Mouse (Mus musculus): ENCODE data around the gene Nme8. TPM values are rescaled to one million over a fixed set of nuclear protein-coding genes. Genes with fewer than 3 reads are reported as not detected.

The Nme8 gene
- polyA plus RNA-seq (2014; fragmentation: Nextera tagmentation; extraction: Ambion mirVana), result not detected in 2 replicates

DNA sequence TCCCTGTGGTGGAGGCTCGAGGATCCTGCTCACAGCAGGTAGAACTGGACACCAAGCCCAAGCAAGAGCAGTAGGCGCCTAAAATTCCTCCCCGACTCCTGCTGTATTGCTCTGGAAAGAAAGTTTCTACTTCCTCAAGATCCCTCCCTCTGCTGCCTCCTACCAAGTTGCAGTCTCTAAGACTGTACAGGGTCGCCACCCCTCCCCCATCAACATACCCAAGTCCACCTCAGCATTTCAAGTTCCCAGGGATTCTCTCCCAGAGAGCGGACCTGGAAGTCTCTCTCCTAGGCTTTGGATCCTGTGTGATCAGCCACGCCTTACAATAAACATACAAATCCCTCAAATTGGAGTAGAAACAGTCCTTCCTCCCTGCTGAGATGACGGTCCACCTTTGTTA, at the start of gene Nme8:
TSS of gene Nme8 (minus strand) at position 5 of the 400 bp plus-strand sequence.
- Histone ChIP-seq H3K27ac (ENCODE audit: low read depth, low read length) (no peak within 1 kb of the TSS), H3K4me2 (no peak within 1 kb of the TSS), H3K27me3 (ENCODE audit: control insufficient read depth, insufficient read depth, low read length) (no peaks in the 10 kb centered on the region), H3K9me3 (ENCODE audit: control insufficient read depth, low read length) (no peaks in the 10 kb centered on the region), H3K4me1 (ENCODE audit: control insufficient read depth, insufficient read depth, low read length) (no peaks in the 10 kb centered on the region), H3K36me3 (ENCODE audit: control insufficient read depth, insufficient read depth, low read length) (no peaks in the 10 kb centered on the region), H3K4me3 (ENCODE audit: low read depth, low read length) (no peak within 1 kb of the TSS), H3K9ac (ENCODE audit: low read length) (no peak within 1 kb of the TSS)
- DNase-seq (ENCODE audit: low spot score, missing footprints), result no peak
- WGBS, result 15% methylated on average over 7 of the region's 7 CpGs
- ATAC-seq (ENCODE audit: low FRiP score), result no peak; the same call in 1 of the 2 replicates

DNA sequence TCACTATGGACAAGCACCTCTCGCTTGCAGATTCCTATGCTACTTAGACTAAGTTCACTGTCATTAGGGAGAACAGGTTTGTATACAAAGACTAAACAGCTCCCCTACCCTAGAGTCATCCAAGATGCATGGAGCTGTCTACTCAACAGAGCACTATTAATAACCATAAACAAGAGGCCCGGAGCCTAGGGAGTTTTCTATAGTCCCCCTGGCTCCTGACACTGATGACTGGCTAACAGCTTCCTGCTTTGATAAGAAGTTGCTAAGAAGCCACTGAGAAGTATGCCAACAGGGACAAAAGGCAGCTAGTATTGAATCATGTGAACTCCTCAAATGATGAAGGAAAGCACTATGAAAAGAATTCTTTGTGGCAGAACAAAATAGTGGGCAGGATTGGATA, 48.1 kb upstream of the Nme8 start:
- 84% methylated on average over 2 of the region's 2 CpGs for WGBS
- no peaks in the 10 kb centered on the region for H3K27me3 ChIP-seq (ENCODE audit: control insufficient read depth, insufficient read depth, low read length)
- H3K9ac ChIP-seq (ENCODE audit: low read length), result no peak overlapping the region
- no peak overlapping the region for H3K4me3 ChIP-seq (ENCODE audit: low read depth, low read length)
- DNase-seq (ENCODE audit: low spot score, missing footprints), result no peak
- no peaks in the 10 kb centered on the region for H3K4me1 ChIP-seq (ENCODE audit: control insufficient read depth, insufficient read depth, low read length)
- no peak overlapping the region for H3K4me2 ChIP-seq
- H3K9me3 ChIP-seq (ENCODE audit: control insufficient read depth, low read length), result no peaks in the 10 kb centered on the region
- no peak overlapping the region for H3K27ac ChIP-seq (ENCODE audit: low read depth, low read length)
- no peaks in the 10 kb centered on the region for H3K36me3 ChIP-seq (ENCODE audit: control insufficient read depth, insufficient read depth, low read length)
- no peak for ATAC-seq (ENCODE audit: low FRiP score)

DNA sequence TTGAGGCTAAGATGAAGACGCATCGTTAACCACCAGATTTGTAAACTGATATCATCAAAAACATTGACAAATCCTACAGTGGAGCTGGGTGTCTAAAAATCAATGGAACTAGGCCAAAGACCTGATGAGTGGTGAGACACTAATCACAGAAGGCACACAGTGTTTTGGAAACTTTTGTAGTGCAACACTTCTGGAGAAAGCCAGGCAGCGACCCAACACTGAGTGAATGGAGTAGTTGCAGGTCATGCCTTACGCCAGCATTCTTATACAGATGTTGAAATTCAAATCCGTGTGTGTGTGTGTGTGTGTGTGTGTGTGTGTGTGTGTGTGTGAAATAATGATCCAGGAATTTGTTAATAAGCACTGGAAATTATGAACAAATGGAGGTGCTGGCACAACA, 46.9 kb upstream of the Nme8 start:
- Histone ChIP-seq H3K4me3 (ENCODE audit: low read depth, low read length) (no peak overlapping the region), H3K9ac (ENCODE audit: low read length) (no peak overlapping the region), H3K27me3 (ENCODE audit: control insufficient read depth, insufficient read depth, low read length) (no peaks in the 10 kb centered on the region), H3K4me1 (ENCODE audit: control insufficient read depth, insufficient read depth, low read length) (no peaks in the 10 kb centered on the region), H3K36me3 (ENCODE audit: control insufficient read depth, insufficient read depth, low read length) (no peaks in the 10 kb centered on the region), H3K27ac (ENCODE audit: low read depth, low read length) (no peak overlapping the region), H3K9me3 (ENCODE audit: control insufficient read depth, low read length) (no peaks in the 10 kb centered on the region), H3K4me2 (no peak overlapping the region)
- 91% methylated on average over 5 of the region's 5 CpGs for WGBS
- DNase-seq (ENCODE audit: low spot score, missing footprints), result no peak
- ATAC-seq (ENCODE audit: low FRiP score), result no peak

DNA sequence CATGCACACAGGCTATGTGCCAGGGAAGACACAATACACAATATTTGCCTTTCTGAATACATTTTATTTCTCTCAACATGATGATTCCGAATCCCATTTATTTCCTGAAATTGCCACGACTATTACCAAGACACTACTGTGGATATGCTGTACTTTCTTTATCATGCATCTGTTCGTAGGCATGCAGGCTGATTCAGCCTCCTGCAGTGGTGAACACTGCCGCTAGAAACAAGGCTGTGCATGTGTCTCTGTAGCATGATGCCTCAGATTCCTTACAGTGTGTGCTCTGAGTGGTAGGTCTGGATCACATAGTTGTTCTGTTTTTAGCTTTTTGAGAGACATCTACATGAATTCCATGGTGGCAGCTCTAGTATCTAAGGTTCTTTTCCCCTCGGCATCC, 37.0 kb upstream of the Nme8 start:
- DNase-seq (ENCODE audit: low spot score, missing footprints) (no peak), ATAC-seq (ENCODE audit: low FRiP score) (no peak)
- Histone ChIP-seq H3K9ac (ENCODE audit: low read length) (no peak overlapping the region), H3K36me3 (ENCODE audit: control insufficient read depth, insufficient read depth, low read length) (no peaks in the 10 kb centered on the region), H3K4me3 (ENCODE audit: low read depth, low read length) (no peak overlapping the region), H3K9me3 (ENCODE audit: control insufficient read depth, low read length) (no peaks in the 10 kb centered on the region), H3K4me2 (no peak overlapping the region), H3K27me3 (ENCODE audit: control insufficient read depth, insufficient read depth, low read length) (no peaks in the 10 kb centered on the region), H3K27ac (ENCODE audit: low read depth, low read length) (no peak overlapping the region), H3K4me1 (ENCODE audit: control insufficient read depth, insufficient read depth, low read length) (no peaks in the 10 kb centered on the region)
- WGBS, result 86% methylated on average over 5 of the region's 5 CpGs

DNA sequence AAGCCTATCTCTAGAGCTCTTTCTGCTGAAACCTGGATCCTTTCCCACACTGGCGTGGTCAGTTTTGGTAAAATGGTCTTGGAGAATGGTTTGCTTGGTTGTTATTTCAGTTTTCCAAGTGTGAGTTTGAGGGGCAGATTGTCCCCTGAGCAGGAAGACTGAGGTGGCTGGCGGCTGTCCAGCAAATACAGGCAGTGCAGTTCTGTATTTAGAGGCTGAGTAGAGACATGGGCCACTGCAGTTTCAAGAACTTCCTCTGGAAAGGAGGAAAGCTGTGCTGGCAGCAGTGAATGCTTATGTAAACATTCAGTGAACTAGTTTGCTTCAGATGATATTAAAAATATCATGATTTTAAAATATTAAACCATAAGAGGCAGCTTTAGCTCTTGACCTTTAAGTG, 33.2 kb upstream of the Nme8 start:
- no peaks in the 10 kb centered on the region for H3K9me3 ChIP-seq (ENCODE audit: control insufficient read depth, low read length)

DNA sequence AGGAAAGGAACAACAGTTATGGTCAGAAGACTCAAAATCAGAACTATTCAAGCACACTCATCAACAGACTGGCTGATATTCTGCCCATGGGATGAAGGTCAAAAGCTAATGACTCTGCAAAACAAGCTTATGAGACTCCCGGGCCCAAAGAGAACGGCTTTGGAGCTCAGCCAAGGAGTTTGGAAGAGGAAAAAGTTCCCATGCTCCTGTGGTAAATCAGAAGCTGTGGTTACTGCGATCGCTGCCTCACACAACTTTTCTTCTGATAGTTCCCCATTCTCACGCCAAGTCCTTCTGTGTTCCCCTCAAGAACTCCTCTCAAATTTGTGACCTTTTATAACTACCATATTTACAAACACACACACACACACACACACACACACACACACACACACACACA, 21.4 kb upstream of the Nme8 start:
- no peaks in the 10 kb centered on the region for H3K4me1 ChIP-seq (ENCODE audit: control insufficient read depth, insufficient read depth, low read length)
- no peaks in the 10 kb centered on the region for H3K36me3 ChIP-seq (ENCODE audit: control insufficient read depth, insufficient read depth, low read length)
- WGBS, result 95% methylated on average over 5 of the region's 5 CpGs
- no peak overlapping the region for H3K27ac ChIP-seq (ENCODE audit: low read depth, low read length)
- no peaks in the 10 kb centered on the region for H3K27me3 ChIP-seq (ENCODE audit: control insufficient read depth, insufficient read depth, low read length)
- H3K4me2 ChIP-seq, result no peak overlapping the region
- DNase-seq (ENCODE audit: low spot score, missing footprints), result no peak
- no peaks in the 10 kb centered on the region for H3K9me3 ChIP-seq (ENCODE audit: control insufficient read depth, low read length)
- no peak overlapping the region for H3K4me3 ChIP-seq (ENCODE audit: low read depth, low read length)
- ATAC-seq (ENCODE audit: low FRiP score), result no peak
- H3K9ac ChIP-seq (ENCODE audit: low read length), result no peak overlapping the region

More for the DNA sequence above, 33.2 kb upstream of the Nme8 start:
- Histone ChIP-seq H3K27me3 (ENCODE audit: control insufficient read depth, insufficient read depth, low read length) (no peaks in the 10 kb centered on the region), H3K4me3 (ENCODE audit: low read depth, low read length) (no peak overlapping the region), H3K4me1 (ENCODE audit: control insufficient read depth, insufficient read depth, low read length) (no peaks in the 10 kb centered on the region), H3K4me2 (no peak overlapping the region), H3K36me3 (ENCODE audit: control insufficient read depth, insufficient read depth, low read length) (no peaks in the 10 kb centered on the region), H3K9ac (ENCODE audit: low read length) (no peak overlapping the region), H3K27ac (ENCODE audit: low read depth, low read length) (no peak overlapping the region)
- WGBS, result 81% methylated on average over 2 of the region's 2 CpGs
- ATAC-seq (ENCODE audit: low FRiP score) (no peak), DNase-seq (ENCODE audit: low spot score, missing footprints) (no peak)

DNA sequence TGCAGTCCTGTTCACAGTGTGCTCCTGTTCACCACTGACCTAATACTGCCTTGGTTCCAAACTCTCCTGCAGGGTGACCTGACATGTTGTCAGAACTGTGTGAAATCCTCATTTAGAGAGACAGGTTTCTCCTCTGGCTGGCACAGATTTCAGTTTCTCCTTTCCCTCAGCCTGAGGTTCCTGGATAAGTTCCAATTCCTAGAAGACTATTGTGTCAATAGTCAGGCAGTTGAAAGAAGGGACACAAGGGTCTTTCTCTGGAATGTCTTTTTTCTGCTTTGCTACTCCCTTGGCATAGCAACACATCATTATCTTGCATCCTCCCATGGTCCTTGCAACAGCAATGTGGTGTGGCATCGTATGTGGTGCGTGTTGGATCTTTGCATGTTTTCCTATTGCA, 19.6 kb upstream of the Nme8 start:
- Histone ChIP-seq H3K9ac (ENCODE audit: low read length) (no peak overlapping the region), H3K4me2 (no peak overlapping the region), H3K27ac (ENCODE audit: low read depth, low read length) (no peak overlapping the region), H3K9me3 (ENCODE audit: control insufficient read depth, low read length) (no peaks in the 10 kb centered on the region), H3K36me3 (ENCODE audit: control insufficient read depth, insufficient read depth, low read length) (no peaks in the 10 kb centered on the region), H3K27me3 (ENCODE audit: control insufficient read depth, insufficient read depth, low read length) (no peaks in the 10 kb centered on the region), H3K4me1 (ENCODE audit: control insufficient read depth, insufficient read depth, low read length) (no peaks in the 10 kb centered on the region), H3K4me3 (ENCODE audit: low read depth, low read length) (no peak overlapping the region)
- 92% methylated on average over 2 of the region's 2 CpGs for WGBS
- no peak for DNase-seq (ENCODE audit: low spot score, missing footprints)
- ATAC-seq (ENCODE audit: low FRiP score), result no peak

DNA sequence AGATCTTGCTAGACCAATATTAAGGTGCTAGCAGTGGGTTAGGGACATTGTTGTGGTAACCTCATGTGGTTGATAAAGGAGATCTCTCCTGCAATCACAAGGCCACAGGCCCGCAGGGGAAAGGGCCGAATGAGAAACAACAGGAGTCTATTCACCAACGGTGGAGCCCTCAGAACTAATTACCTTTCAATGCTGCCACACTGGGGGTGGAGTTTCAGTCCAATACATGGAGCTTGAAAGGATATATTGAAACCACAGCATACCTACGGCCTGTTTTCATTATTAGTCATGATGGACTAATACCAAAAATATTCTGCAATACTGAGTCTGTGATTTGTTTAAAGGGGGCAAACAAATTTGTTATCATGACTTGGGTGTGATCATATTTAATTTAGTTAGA, 6.2 kb upstream of the Nme8 start:
- Histone ChIP-seq H3K27me3 (ENCODE audit: control insufficient read depth, insufficient read depth, low read length) (no peaks in the 10 kb centered on the region), H3K4me3 (ENCODE audit: low read depth, low read length) (no peak overlapping the region), H3K9me3 (ENCODE audit: control insufficient read depth, low read length) (no peaks in the 10 kb centered on the region), H3K4me1 (ENCODE audit: control insufficient read depth, insufficient read depth, low read length) (no peaks in the 10 kb centered on the region), H3K27ac (ENCODE audit: low read depth, low read length) (no peak overlapping the region), H3K36me3 (ENCODE audit: control insufficient read depth, insufficient read depth, low read length) (no peaks in the 10 kb centered on the region), H3K4me2 (no peak overlapping the region), H3K9ac (ENCODE audit: low read length) (no peak overlapping the region)
- ATAC-seq (ENCODE audit: low FRiP score) (no peak), DNase-seq (ENCODE audit: low spot score, missing footprints) (no peak)
- WGBS, result 53% methylated on average over 4 of the region's 4 CpGs

DNA sequence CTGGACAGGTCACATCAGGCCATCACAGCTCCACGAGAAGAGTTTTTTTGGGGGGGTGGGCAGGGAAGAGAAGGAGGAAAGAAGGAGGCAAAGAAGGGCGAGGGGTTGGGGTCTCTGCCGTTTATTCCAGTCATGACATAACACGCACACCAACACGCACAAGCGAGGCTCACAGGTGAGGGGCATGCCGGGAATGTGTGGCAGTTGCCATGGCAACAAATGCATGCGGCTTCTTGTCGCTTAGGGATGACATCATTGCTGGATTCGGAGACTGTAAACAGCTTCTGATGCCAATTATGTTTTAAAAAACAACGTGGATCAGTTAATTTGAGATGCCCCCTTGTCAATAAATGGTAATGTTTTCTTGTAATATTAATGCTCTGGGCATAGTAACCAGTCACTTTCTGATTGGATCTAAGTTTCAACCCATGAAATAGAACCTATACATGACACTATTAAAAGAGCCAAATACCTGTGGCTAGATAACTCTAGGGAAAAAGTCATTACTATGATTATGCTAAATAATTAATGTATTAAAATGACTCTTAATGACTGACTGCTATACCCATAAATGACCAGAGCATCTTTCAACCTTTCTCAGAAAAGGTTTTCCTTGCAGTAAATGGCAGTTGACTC, 4.0 kb upstream of the Nme8 start:
- no peak; the same call in 1 of the 2 replicates for ATAC-seq (ENCODE audit: low FRiP score)
- 86% methylated on average over 11 of the region's 11 CpGs for WGBS
- no peak overlapping the region for H3K27ac ChIP-seq (ENCODE audit: low read depth, low read length)
- H3K9me3 ChIP-seq (ENCODE audit: control insufficient read depth, low read length), result no peaks in the 10 kb centered on the region
- H3K36me3 ChIP-seq (ENCODE audit: control insufficient read depth, insufficient read depth, low read length), result no peaks in the 10 kb centered on the region
- H3K4me1 ChIP-seq (ENCODE audit: control insufficient read depth, insufficient read depth, low read length), result no peaks in the 10 kb centered on the region
- no peak overlapping the region for H3K4me2 ChIP-seq
- H3K27me3 ChIP-seq (ENCODE audit: control insufficient read depth, insufficient read depth, low read length), result no peaks in the 10 kb centered on the region
- no peak overlapping the region for H3K9ac ChIP-seq (ENCODE audit: low read length)
- H3K4me3 ChIP-seq (ENCODE audit: low read depth, low read length), result no peak overlapping the region
- no peak for DNase-seq (ENCODE audit: low spot score, missing footprints)
